Mouse (Mus musculus) right cerebral cortex, postnatal 14 days (tissue): ENCODE data around the gene Hmmr.
A peak's percentile ranks its signal among the peaks of the same experiment; 100 is the strongest.

Experiments used
- DNase-seq: peaks from one replicate; pipeline ENCODE4 v3.0.0; 2022

Gene Hmmr

GRCm38 (mm10) chr11:40694311-40695087, 38.7 kb downstream of the Hmmr start:
- DNase-seq: peak; percentile 44

GRCm38 (mm10) chr11:40693366-40693951, 39.8 kb downstream of the Hmmr start:
- peak; percentile 70 for DNase-seq

DNA sequence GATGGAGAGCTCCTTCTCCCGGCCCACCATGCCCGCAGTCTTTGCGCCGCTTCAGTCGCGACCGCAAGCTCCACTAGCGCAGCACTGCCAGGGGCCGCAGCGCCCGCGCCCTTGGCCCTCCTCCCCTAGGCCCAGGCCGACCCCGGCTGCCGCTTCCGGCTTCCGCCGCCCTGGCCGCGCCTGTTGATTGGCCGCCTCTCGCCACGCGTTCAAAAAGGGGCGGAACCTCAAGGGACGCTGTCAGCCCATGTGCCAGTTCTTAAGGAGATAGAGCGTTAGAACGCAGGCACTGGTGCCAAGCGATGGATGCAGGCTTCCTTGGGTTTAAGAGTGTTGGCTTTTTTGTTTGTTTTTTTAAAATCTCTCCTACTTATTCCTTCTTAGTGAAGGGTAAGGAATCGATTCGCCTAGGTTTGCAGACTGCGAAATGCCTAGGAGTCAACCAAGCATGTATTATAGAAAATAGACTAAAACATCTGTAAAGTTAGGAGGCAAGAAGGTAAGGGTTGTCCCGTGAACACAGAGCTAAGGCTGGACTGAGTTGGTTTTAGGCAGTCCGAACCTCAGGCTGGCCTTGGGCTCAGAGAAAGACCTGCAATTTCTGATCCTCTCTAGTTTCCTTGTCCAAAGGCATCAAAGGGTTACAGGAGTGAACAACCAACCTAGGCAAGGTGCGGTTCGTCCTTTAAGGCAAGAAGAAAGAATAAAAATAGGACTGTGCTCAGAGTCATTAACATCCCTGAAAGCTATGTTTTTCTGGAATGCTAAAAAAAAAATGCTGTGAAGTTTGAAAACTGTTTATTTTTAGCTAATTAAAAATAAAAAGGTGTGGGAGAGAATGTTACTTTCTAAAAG, 40.5 kb downstream of the Hmmr start:
- peak; percentile 91 for DNase-seq

- no peak for DNase-seq
Observed at GRCm38 (mm10) chr11:40692101-40692509, 41.1 kb downstream of the Hmmr start.

- no peak for DNase-seq
Observed at GRCm38 (mm10) chr11:40690444-40691127, 42.6 kb downstream of the Hmmr start.

DNA sequence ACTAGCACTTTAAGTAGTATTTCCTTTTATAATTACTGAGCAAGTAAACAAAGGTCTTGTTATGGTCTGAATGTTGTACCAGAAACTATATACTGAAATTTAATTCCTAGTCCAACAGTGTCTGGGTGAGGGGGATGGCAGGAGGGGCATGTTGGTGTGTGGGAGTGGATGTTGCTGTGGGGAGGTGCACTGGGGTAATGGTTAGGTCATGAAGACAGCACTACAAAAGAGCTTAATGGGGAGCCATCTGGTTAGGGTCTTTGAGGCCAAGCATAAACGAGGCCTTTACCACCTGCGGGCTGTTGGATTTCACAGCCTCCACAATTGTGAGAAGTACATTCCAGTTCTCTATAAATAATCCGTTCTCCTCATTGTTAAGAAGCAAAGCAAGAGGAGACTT, 49.9 kb downstream of the Hmmr start:
- no peak for DNase-seq

DNA sequence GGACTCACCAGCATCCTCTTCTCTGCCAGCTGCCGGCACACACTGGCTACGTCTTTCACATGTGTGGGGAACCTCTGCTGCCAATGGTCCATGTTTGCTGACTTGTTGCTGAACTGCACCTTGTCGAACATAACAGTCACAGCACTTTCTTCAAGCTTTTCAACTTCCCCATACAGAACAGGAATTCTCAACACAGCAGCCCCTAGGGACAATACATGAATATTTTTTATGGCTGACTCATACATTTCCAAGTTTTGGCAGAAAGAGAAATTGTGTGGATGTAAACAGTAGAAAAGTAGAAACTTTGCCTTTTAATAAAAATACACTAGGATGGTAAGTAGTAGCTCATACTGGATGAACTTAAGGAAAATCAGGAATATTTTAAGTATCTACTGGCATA, 50.8 kb downstream of the Hmmr start:
- DNase-seq: no peak

DNA sequence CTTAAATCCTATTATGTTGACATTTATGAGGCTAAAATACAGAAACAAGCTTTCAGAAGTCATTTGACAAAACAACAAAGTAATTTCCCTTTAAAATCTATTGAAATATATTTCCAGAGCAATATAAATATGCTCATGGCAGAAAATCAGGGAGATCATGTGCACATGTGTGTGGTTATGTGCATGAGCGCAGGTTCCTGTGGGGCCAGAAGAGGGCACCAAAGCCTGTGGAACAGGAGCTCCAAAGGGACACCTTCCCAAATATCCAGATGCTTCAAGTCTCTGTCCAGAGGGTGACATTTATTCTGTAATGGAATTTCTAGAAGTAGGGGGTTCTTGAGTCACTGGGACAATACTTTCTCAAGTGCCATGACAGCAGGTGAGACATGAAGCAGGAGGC, 56.1 kb downstream of the Hmmr start:
- no peak for DNase-seq

DNA sequence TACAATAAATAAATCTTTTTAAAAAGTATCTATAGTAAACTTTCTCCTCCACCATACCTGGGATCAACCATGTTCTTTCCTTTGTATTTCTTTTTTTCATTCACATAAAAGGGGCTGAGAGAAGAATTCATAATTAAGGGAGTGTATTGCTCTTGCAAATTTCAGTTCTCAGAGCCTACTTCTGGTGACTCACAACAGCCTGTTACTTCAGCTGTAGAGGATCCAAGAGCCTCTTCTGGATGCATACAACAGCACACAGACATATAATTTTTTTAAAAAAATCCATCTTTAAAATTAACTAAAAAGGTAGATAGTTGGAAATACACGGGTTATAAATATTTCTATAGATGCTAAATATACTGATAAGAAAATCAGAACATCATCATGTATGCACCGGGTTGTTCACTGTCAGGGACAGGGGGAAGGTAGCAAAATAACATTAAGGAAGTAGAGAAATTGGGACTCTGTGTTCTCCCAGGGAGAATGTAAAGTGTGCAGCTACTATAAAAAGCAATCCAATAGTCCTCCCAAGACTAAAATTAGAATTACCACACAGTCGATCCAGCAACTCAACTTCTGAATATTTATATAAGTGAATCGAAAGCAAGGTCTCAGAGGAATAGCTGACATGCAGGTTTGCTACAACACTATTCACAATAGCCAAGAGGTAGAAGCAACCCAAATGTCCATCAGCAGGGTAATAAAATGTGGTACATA, 58.0 kb downstream of the Hmmr start:
- DNase-seq: no peak
